Mouse (Mus musculus) megakaryocyte-erythroid progenitor cell, adult 5 weeks (primary cell): ENCODE data around the gene Tex52. TPM values are rescaled to one million over a fixed set of nuclear protein-coding genes. Genes with fewer than 3 reads are reported as not detected.

ENCODE experiments used
- polyA plus RNA-seq: library from polyadenylated mRNA; stranded (reverse); fragments of >175 nt; gene quantifications from 2 replicates; pipeline ENCODE4 v1.2.3, GENCODE M21; 2012

Gene Tex52
- polyA plus RNA-seq, result 0.09 TPM in 1 of 2 replicates, not detected in the other

DNA sequence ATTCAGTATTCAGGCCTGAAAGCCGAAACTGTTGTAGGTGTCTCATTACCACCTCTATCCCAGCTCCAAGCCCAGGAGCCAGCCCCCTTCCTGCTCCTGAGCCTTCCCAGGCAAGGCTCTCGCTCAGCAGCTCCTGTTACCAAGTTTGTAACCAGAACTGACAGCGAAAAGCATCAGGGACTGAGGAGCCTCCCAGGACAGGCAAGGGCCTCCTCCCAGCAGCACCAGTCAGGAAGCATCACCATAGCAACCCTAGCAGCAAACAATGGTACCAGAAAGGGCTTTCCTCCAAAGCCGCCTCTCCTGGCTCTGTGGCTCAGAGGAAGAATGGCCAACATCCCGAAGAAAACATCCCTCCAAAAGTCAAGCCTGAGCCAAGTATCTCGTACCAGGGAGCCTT is at the start of gene Tex52, which contains the start of gene Gm44596:
Gene Tex52 (plus strand): TSS at position 265 of the 400 bp plus-strand sequence.
Gene Gm44596 (plus strand): TSS at position 312 of the 400 bp plus-strand sequence.

DNA sequence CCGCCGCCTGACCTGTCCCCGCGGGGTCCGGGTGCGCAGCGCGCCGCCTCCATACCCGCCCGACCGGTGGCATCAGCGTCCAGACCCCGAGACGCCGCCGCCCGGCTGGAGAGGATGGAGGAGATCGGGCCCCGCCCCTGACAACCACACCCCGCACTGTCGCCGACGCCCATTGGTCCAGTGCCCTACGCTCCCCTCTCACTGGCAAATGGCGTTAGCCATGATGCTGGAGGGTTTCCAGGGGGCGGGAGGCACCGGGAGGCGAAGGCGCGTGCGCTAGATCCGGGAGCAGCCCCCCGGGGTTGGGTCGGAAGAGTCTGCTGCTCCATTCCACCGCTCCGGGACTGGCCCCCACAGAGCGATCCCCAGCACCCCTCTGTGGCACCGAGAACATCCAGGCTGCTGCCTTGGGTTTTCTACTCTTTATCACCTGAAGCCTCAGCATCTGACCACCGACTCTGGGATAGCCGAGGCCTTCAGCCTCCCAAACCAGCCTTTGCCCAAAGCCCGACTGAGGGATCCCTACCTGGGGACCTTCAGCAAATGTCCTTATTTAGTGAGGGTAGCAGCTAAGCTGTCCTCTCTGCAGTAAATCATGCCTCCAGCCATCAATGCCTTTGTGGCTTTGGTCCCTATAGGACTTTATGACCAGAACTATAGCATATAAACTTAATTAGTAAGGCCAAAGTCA is 19.4 kb upstream of the Tex52 start, which contains the start of gene Tulp3:
Gene Tulp3 (minus strand): TSS at position 126 of the 691 bp plus-strand sequence.

DNA sequence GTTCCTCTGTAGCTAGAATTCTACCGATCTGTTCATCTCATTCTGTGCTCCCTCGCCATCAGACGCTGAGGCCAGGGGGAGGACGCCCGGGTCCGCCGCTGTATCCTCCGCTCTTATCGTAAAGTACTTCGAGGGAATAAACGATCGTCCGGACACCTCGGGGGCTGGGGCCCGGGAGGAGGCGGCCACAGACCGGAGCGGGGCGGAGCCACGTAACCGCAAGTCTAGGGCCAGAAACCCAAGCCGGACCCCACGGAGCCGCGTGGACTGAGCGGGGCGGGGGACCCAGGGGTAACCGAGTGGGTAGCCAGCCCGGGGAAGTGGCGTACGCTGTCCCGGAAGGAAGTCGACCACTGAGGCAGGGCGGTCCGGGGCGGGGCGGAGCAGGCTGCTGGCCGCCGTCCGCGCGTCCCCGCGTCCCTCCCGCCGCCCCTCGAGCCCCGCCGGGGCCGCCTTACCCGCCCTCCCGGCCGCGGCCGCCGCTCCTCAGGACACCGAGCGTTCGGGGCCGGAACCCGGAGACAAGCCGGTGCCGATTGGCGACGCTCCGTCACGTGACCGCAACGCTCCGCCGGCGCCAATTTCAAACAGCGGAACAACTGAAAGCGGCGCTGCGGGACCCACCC is 12.8 kb upstream of the Tex52 start, which contains the start of the genes Rhno1 and Foxm1:
Gene Rhno1 (minus strand): TSS at position 531 of the 626 bp plus-strand sequence.
Gene Foxm1 (plus strand): TSS at position 587 of the 626 bp plus-strand sequence.

DNA sequence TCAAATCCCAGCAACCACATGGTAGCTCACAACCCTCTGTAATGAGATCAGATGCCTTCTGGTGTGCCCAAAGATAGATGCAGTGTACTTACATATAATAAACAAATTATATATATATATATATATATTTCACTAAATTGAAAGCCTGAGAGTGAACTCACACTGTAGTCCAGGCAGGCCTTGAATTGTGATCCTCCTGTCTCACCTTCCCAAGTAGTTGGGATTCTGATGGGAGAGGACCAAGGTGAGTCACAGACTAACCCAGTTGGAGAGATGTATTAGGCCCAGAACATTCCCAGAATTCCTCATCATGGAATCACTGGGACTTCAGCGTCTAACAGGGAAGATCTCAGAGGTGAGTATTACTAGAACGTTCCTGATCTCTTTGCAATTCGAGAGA is 23.7 kb downstream of the Tex52 start, which contains the start of gene Nrip2:
Gene Nrip2 (plus strand): TSS at position 301 of the 400 bp plus-strand sequence.

DNA sequence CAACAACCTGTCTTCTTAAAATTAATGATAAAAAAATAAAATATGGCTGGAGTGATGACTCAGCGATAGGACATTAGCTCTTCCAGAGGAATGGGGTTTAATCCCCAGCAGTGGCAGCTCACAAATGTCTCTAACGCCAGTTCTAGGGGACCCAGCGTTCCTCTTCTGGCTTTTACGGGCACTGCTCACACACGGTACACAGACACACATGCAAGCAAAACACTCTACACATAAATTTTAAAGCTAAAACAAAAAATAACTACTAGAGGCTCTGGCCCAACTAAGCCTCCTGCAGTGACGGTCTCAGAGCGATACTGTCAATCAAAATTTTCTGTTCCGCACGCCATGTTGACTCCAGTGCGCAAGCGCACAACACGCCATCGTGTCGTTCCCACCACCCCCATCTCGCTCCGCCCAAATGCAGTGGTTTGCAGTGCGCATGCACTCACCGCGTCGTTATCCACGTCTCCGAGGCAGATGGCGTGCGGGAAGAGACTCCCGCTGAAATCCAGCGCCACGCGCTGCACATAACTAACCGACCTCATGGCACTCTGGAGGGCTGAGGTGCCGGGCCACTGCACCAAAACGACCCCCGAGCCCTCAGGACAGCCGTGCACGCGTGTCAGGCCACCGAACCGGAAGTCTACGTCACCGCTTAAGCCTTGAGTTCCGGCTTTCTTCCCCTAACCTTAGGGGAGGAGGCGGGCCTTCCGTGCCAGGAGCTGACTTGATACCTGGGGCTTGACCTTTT is 49.2 kb downstream of the Tex52 start, which contains the start of gene Itfg2:
Gene Itfg2 (minus strand): TSS at position 663 of the 751 bp plus-strand sequence.

Other genes starting within 250 kb of the Tex52 start
- 1.5 and 1.6 TPM in 2 replicates for gene Tspan9, start 231.9 kb upstream of the Tex52 start, polyA plus RNA-seq
- gene Tead4, start 74.6 kb upstream of the Tex52 start, polyA plus RNA-seq, result 0.02 TPM in 1 of 2 replicates, not detected in the other
- gene Tulp3, start 19.6 kb upstream of the Tex52 start, polyA plus RNA-seq, result 0.39 and 0.41 TPM in 2 replicates
- gene Rhno1, start 12.5 kb upstream of the Tex52 start, polyA plus RNA-seq, result 49.0 and 53.8 TPM in 2 replicates
- 57.3 and 59.5 TPM in 2 replicates for gene Foxm1, start 12.5 kb upstream of the Tex52 start, polyA plus RNA-seq
- not detected in 2 replicates for gene Gm44596, start within 50 bp of the Tex52 start, polyA plus RNA-seq
- gene Nrip2, start 23.8 kb downstream of the Tex52 start, polyA plus RNA-seq, result not detected in 2 replicates
- 22.6 and 23.1 TPM in 2 replicates for gene Itfg2, start 49.5 kb downstream of the Tex52 start, polyA plus RNA-seq
- 344 and 389 TPM in 2 replicates for gene Fkbp4, start 63.2 kb downstream of the Tex52 start, polyA plus RNA-seq
- not detected in 2 replicates for gene Pzp, start 151.3 kb downstream of the Tex52 start, polyA plus RNA-seq
- gene A2ml1, start 206.2 kb downstream of the Tex52 start, polyA plus RNA-seq, result not detected in 2 replicates
- gene Klrb1a, start 248.1 kb downstream of the Tex52 start, polyA plus RNA-seq, result not detected in 2 replicates